Mouse (Mus musculus): ENCODE measurements at regions not wholly inside any gene's neighbourhood (a gene's known extent, or its start where the extent isn't known, plus 50 kb on each side); places are given as distances from the start of the nearest gene placed in this dataset.
A peak's percentile ranks its signal among the peaks of the same experiment; 100 is the strongest.

DNA sequence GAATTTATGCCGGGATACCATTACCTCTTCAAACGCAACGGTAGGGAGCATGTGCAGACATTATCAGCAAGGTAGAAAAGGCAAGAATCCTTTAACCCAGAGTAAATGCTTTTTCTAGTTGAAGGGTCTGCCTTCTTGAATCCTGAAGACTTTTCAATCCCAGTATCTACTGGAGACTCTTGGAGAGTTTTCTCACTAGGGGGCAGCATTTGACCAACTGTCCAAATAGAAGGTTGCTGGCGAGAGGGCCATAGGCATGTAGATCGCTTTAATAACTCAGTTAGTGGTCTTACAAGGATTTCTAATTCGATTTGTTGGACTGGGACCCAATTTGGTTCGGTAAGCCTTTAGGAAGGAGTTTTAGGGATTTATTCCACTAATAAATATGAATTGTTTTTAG, 110.0 kb downstream of the Zfp326 start:
- no peak overlapping the region for H3K4me2 ChIP-seq (ENCODE audit: low read depth, low read length)
- H3K36me3 ChIP-seq (ENCODE audit: insufficient read depth, low read length), result no peaks in the 10 kb centered on the region
- TF ChIP-seq CTCF (IDR thresholded peaks at IDR 0.05; ENCODE audit: low read depth), result peak; percentile 72
- no peak overlapping the region for H3K27ac ChIP-seq
- no peaks in the 10 kb centered on the region for H3K4me1 ChIP-seq (ENCODE audit: insufficient read depth, low read length)
- no peaks in the 10 kb centered on the region for H3K27me3 ChIP-seq (ENCODE audit: insufficient read depth, low read length)
- H3K4me3 ChIP-seq (ENCODE audit: low read length), result no peak overlapping the region
- ATAC-seq (peak; percentile 58; the same call in 1 of the 2 replicates), DNase-seq (ENCODE audit: low spot score) (peak; percentile 92)
- WGBS, result 30% methylated on average over 7 of the region's 7 CpGs
- no peak overlapping the region for H3K9ac ChIP-seq (replicated peaks; ENCODE audit: low read length)
- no peaks in the 10 kb centered on the region for H3K9me3 ChIP-seq (ENCODE audit: low read length)

DNA sequence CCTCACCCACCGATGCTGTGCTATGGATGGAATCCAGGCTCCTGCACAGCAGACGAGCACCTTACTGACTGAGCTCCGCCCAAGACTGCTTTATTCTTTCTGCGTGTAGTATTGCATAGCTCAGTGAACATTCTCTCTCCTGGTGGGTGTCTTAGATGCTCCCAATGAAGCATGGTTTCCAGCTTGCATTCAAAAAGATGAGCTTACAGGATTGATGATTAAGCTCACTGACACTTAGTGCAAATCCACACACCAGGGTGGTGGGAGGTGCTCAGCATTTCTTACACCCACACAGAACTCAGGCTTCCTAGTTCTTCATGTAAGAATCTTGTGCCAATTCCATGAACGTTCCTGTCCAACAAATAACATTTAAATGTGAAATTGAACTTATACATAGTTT, 106.8 kb downstream of the Zfp326 start:
- Histone ChIP-seq H3K4me1 (ENCODE audit: insufficient read depth, low read length) (no peaks in the 10 kb centered on the region), H3K4me2 (ENCODE audit: low read depth, low read length) (no peak overlapping the region), H3K27ac (no peak overlapping the region), H3K4me3 (ENCODE audit: low read length) (no peak overlapping the region), H3K9ac (replicated peaks; ENCODE audit: low read length) (no peak overlapping the region), H3K36me3 (ENCODE audit: insufficient read depth, low read length) (no peaks in the 10 kb centered on the region), H3K27me3 (ENCODE audit: insufficient read depth, low read length) (no peaks in the 10 kb centered on the region), H3K9me3 (ENCODE audit: low read length) (no peaks in the 10 kb centered on the region)
- DNase-seq (ENCODE audit: low spot score), result no peak
- TF ChIP-seq CTCF (IDR thresholded peaks at IDR 0.05; ENCODE audit: low read depth), result no peak
- no peak for ATAC-seq
- 76% methylated on average over 5 of the region's 5 CpGs for WGBS

DNA sequence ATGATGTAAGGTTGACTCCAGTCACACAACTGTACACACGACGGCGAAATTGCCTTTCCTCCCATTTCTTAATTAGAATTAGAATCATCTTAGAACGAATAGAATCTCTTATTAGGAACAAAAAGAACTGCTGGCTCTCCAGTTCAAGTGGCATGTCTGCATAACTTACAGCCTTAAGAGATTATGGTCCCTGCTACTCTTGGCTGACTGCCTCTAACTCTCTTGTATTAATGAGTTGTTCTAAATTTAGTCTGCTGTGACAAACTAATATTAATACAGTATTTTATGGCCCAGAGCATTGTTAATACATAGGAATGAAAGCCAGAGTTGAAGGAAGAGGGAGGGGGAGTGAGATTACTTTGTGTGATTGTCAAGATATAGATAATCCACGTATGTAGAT, 100.4 kb downstream of the Zfp326 start:
- no peak for TF ChIP-seq CTCF (IDR thresholded peaks at IDR 0.05; ENCODE audit: low read depth)

DNA sequence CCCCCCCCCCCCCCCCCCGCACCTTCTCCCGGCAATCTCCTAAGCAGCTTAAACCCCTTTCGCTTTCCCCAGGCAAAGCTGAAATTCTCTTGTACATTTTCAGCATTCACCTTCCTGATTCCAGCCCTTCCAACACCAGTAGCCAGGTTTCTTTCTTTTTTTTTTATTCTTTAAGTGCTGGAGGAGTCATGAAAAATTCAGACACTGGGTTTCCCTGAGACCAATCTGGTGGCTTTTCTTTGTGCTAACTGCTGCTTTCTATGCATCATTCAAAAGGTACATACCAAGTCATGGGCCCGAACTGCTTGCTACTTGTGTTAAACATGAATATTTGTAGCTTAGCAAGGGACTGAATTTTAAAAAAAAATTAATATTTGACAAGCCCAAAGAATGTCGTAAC, 99.7 kb downstream of the Zfp326 start:
- H3K4me1 ChIP-seq (ENCODE audit: insufficient read depth, low read length), result no peaks in the 10 kb centered on the region
- peak overlapping the region; percentile 50 for H3K4me2 ChIP-seq (ENCODE audit: low read depth, low read length)
- H3K9me3 ChIP-seq (ENCODE audit: low read length), result no peaks in the 10 kb centered on the region
- no peak overlapping the region for H3K4me3 ChIP-seq (ENCODE audit: low read length)
- 68% methylated on average over 5 of the region's 5 CpGs for WGBS
- no peak for ATAC-seq
- TF ChIP-seq CTCF (IDR thresholded peaks at IDR 0.05; ENCODE audit: low read depth), result no peak
- no peak overlapping the region for H3K27ac ChIP-seq
- no peak for DNase-seq (ENCODE audit: low spot score)
- H3K9ac ChIP-seq (replicated peaks; ENCODE audit: low read length), result no peak overlapping the region
- no peaks in the 10 kb centered on the region for H3K36me3 ChIP-seq (ENCODE audit: insufficient read depth, low read length)
- H3K27me3 ChIP-seq (ENCODE audit: insufficient read depth, low read length), result no peaks in the 10 kb centered on the region

More for the DNA sequence above, 100.4 kb downstream of the Zfp326 start:
- Histone ChIP-seq H3K36me3 (ENCODE audit: insufficient read depth, low read length) (no peaks in the 10 kb centered on the region), H3K9me3 (ENCODE audit: low read length) (no peaks in the 10 kb centered on the region), H3K27me3 (ENCODE audit: insufficient read depth, low read length) (no peaks in the 10 kb centered on the region), H3K4me2 (ENCODE audit: low read depth, low read length) (no peak overlapping the region), H3K27ac (no peak overlapping the region), H3K9ac (replicated peaks; ENCODE audit: low read length) (no peak overlapping the region), H3K4me1 (ENCODE audit: insufficient read depth, low read length) (no peaks in the 10 kb centered on the region), H3K4me3 (ENCODE audit: low read length) (no peak overlapping the region)
- 76% methylated on average over 5 of the region's 5 CpGs for WGBS
- ATAC-seq (no peak), DNase-seq (ENCODE audit: low spot score) (no peak)

DNA sequence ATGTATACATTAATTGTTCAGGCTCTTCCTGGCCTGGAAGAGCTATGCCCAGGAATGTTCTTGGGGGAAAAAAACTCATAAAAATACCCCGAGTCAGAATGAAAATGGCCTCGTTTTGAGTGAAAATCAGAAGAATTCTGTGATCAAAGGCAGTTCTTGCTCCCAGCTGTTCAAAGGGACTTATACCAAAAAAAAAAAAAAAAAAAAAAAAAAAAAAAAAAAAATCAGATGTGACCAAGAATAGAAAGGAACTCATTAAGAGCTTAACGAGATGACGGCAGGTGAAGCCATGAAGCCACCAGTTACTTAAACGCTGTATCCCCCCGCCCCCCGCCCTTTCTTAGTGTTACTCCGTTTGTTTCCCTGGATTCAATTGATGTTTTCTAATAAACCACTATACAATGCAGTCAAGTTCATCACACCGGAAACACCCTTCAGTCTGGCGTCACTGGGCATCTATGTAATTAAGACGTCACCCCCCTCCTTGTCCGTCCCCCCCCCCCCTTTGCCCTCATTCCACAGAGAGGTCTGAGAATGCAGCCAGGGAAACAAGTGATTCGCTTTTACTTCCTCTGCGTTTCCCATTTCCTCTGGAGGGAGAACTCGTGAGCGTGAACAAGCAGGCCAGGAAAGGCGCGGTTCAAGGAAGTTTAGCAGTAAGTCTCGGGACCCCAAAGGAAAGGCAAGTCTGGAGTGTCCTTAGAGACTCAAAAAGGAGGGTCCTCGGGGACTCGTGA, 99.1 kb downstream of the Zfp326 start:
- Histone ChIP-seq H3K4me2 (ENCODE audit: low read depth, low read length) (peak overlapping the region; percentile 50), H3K27me3 (ENCODE audit: insufficient read depth, low read length) (no peaks in the 10 kb centered on the region), H3K4me3 (ENCODE audit: low read length) (no peak overlapping the region), H3K4me1 (ENCODE audit: insufficient read depth, low read length) (no peaks in the 10 kb centered on the region), H3K9ac (replicated peaks; ENCODE audit: low read length) (no peak overlapping the region), H3K36me3 (ENCODE audit: insufficient read depth, low read length) (no peaks in the 10 kb centered on the region), H3K27ac (no peak overlapping the region), H3K9me3 (ENCODE audit: low read length) (no peaks in the 10 kb centered on the region)
- WGBS, result 37% methylated on average over 21 of the region's 21 CpGs
- no peak for TF ChIP-seq CTCF (IDR thresholded peaks at IDR 0.05; ENCODE audit: low read depth)
- DNase-seq (ENCODE audit: low spot score) (no peak), ATAC-seq (no peak)

DNA sequence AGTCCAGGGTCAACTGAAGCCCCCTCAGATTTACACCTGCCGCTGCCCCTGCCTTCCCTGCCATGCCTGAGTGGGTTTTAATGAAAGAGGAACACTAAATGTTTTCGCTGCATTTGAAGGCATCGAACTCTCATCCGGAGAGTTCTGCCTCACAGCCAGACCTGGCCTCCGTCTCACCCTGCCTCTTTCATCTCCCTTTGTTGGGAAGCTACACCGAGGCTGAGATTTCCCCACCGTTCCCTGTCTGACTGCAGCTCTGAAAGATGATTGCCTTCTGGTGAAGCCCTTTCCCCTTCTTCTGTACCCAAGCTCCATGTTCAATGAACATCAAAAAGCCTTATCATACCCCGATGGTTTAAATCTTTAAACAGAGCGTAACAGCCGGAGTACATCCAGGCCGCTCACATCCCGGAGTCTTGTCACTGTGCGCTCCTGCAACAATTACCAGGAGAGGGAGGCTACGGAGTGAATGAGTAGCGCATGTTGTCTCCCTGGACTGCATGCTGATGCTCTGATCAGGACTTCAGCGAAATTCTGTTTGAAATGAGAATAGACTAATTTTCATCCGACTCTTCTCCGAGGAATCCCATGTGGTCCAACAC, 98.3 kb downstream of the Zfp326 start:
- Histone ChIP-seq H3K9me3 (ENCODE audit: low read length) (no peaks in the 10 kb centered on the region), H3K9ac (replicated peaks; ENCODE audit: low read length) (no peak overlapping the region), H3K36me3 (ENCODE audit: insufficient read depth, low read length) (no peaks in the 10 kb centered on the region), H3K4me2 (ENCODE audit: low read depth, low read length) (no peak overlapping the region), H3K27ac (no peak overlapping the region), H3K4me1 (ENCODE audit: insufficient read depth, low read length) (no peaks in the 10 kb centered on the region), H3K27me3 (ENCODE audit: insufficient read depth, low read length) (no peaks in the 10 kb centered on the region), H3K4me3 (ENCODE audit: low read length) (no peak overlapping the region)
- ATAC-seq (no peak), DNase-seq (ENCODE audit: low spot score) (no peak)
- WGBS, result 57% methylated on average over 18 of the region's 18 CpGs
- TF ChIP-seq CTCF (IDR thresholded peaks at IDR 0.05; ENCODE audit: low read depth), result no peak
